Mouse (Mus musculus): Measurements from ENCODE around the gene Pbrm1.

Gene Pbrm1

DNA sequence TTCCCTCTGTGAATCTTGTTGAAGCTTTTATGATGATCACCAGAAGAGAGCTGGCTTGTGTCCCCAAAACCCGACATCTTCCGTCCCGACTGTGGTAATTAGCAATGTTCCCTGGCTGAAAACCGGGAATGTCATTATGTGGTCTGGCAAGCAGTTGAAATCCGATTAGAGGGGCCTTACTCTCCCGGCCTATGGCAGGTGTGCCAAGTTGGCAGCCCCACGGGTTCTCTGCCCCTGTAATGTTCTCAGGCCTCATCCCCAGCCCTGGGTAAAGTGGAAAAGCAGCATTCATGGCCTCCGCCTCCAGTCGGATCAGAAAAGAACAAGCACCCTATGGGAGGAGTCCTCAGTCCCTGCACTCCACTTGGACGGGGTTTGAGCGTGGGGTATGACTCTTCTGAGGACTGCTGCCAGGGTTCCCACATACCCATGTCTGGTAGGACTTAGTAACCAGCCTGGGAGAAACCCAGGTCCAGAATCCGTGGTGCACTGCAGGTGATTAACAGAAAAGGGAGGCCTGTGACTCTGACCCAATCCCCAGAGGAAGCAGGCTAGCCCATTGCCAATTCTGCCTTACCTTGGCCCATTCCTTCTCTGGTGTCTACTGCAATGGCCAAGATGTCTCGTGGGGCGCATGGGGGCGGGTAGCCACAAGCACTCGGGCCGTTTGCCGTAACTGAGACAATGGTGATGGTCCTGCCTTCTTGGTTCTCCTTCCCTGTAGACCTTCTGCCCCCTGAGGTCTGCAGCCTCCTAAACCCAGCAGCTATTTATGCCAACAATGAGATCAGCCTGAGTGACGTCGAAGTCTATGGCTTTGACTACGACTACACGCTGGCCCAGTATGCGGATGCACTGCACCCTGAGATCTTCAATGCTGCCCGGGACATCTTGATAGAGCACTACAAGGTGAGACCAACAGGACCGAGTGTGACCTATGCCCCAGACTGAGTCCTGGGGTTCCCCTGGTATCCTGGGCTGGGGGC is 115.4 kb downstream of the Pbrm1 start:
- DNase-seq: no peak

DNA sequence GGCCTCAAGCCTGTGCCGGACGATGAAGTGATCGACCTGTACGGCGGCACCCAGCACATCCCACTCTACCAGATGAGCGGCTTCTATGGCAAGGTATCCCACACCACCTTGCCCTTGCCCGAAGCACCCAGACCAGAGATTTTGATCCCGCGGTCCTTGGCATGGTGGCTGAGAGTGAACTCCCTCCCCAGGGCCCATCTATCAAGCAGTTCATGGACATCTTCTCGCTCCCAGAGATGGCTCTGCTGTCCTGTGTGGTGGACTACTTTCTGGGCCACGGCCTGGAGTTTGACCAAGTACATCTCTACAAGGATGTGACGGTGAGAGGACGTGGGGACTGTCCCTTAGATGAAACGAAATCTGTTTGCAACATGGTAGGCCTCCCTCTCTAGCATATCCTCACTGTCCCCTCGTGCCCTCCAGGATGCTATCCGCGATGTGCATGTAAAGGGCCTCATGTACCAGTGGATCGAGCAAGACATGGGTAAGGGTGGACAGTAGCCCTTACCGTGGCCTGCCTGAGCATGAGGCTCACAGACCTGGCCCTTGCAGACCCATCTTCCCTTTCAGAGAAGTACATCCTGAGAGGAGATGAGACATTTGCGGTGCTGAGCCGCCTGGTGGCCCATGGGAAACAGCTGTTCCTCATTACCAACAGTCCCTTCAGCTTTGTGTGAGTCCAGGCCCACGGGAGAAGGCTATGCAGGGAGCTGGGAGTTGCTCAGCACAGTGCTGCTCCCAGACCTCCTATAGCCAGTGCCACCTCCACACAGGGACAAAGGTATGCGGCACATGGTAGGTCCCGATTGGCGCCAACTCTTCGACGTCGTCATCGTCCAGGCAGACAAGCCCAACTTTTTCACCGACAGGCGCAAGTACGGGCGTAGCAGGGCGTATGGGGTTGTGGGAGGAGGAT is 116.8 kb downstream of the Pbrm1 start:
- DNase-seq: no peak

DNA sequence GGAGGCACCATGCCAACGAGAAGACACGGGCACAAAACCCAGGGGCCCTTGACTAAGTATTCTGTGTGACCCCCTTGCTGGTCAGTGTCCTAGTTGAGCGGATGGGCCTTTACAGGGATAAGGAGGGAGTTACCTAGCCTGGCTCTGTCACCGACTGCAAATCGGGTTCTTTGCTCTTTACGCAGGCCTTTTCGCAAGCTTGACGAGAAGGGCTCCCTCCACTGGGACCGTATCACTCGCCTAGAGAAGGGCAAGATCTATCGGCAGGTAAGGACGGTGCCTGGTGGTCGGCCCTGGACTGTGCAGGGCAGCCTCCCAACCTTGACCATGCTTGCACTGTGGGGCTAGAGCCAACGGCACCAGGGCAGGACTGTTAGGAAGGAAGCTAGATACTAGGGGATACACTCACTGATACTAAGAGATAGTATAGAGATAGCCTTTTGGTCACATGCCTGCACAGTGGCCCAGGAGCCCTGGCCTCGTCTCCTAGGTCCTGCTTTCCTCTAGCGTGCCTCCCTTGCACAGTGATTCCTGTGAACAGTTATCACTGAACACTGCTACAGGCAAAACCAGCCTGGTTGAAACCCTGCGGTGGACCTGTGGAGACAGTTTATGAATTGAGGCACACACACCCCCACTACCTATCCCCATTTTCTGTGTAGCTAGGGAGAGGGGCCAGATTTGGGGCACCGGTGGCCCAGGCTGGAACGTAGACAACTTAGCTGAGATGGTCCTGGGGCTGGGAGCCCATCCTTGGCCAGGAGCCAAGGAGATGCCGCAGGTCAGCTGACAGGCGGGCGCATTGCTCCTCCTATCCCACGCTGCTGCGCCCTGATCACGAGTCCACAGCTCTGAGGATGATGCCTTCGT is 117.7 kb downstream of the Pbrm1 start:
- no peak for DNase-seq

DNA sequence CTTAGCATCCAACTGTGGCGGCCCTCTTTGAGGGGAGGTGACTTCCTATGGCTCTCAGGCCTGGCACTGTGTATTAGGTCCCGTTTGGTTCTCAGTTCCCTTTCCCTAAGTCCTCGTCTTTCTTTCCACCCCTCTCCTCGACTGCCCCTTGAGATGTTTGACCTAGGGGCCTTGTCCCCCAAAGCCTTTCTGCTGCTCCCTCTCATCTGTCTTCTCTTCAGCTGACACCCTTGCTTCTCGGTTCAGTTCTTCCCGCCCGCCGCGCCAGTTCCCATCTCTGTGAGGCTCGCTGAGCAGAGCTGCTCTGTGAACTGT is 118.3 kb downstream of the Pbrm1 start:
- DNase-seq: no peak

DNA sequence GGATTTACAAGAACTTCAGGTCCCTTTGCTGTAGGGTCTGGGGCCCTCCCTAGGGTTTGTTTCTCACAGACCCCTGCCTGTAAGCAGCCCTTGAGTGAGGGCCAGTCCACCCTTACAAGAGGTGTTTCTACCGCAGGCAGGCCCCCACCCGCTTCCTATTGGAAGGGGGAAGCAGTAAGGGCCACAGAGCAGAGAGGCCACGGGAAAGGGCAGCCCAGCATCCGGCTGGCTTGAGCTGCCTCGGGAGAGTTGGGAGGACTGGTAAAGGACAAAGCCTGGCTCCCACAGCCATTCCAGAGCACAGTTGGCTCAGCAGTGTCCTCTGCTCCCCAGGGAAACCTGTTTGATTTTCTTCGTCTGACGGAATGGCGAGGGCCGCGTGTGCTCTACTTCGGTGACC is 118.9 kb downstream of the Pbrm1 start:
- no peak for DNase-seq

DNA sequence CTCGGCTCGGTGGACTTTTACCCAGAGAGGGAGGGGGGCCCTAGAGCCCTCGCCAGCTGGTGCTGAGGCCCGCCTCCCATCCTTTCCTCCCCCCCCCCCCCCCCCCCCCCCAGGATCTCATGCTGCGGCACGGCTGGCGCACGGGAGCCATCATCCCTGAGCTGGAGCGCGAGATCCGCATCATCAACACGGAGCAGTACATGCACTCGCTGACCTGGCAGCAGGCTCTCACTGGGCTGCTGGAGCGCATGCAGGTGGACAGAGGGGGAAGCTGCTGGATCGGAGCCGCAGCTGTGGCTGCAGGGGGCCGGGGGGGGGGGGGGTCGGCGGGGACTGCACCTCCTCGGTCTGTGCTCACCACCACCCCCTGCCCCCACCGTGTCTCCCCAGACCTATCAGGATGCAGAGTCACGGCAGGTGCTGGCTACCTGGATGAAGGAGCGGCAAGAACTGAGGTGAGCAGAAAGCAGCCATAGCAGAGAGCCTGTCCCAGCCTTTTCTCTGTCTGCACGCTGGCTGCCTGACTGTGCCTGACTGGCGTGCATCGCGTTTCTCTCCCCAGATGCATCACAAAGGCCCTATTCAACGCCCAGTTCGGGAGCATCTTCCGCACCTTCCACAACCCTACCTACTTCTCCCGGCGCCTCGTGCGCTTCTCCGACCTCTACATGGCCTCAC is 119.4 kb downstream of the Pbrm1 start:
- DNase-seq: no peak

DNA sequence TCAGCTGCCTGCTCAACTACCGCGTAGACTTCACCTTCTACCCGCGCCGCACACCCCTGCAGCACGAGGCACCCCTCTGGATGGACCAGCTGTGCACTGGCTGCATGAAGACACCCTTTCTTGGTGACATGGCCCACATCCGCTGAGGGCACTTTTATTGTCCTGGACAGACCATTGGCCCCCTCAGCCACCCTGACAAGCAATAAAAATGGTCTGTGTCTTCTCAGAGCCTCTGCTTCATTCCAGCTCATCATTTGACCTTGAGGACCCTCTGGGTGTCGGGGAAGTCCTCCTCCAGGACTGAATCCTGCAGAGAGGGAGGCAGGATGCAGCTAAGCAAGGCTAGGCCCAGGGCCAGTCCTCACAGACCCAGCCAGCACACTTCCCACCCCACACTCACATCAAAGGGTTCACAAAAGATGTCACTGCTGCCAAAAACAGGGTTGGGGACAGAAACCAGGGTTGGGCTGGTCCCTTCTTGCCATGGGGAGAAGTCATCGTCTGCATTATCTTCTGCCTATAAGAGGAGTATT is 120.0 kb downstream of the Pbrm1 start:
- no peak for DNase-seq

DNA sequence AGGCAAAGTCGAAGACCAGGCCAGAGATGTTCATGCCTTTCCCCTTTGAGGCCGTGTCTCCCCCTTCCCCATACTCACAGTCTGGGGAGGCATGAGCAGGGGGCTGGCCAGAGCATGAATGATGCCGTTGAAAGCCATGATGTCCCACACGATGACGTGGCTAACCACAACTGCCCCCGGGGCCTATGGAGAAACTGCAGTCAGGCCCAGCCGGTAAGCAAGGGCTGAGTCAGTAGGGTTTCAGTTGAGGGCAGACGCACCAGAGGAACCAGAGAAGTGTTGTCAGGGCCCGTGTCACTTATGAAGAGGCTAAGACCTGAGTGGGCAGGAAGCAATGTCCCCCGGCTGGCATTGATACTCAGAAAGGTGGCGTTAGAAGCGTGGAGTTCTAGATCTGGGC is 120.7 kb downstream of the Pbrm1 start:
- DNase-seq: no peak

DNA sequence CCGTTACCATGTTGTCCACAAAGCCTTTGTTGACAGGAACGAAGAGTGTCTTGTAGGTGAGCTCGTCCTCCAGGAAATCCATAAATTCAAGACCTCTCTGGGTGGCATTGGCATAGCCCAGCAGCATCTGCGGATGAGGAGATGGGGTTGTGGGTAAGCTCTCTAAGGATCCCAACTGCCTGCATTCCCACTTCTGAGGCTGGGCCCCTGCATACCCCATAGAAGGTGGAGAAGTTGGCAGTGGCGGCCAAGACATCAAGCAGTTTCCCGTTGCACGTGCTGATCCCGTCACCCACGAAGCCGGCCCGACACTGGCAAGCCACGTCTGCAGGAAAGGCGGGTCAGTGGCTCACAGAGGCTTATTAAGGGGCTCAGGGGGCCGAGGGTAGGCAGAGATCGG is 121.2 kb downstream of the Pbrm1 start:
- no peak for DNase-seq

DNA sequence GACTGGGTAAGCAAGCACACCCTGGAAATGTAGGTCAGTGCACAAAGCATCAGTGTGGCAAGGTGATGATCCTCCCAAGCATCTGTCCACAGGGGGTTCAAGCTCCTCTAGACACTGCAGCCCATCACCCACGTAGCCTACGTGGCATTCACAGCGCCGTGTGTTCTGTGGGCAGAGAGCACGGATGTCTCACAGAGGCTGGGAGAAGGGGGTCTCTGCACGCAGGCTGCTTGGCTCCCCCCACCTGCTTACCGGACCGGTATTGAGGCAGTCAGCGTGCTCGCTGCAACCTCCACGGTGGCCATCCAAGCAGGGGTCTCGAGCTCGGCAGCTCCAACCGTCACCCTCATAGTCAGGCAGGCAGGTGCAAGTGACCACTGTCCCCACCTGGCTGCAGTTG is 122.1 kb downstream of the Pbrm1 start:
- DNase-seq: no peak

DNA sequence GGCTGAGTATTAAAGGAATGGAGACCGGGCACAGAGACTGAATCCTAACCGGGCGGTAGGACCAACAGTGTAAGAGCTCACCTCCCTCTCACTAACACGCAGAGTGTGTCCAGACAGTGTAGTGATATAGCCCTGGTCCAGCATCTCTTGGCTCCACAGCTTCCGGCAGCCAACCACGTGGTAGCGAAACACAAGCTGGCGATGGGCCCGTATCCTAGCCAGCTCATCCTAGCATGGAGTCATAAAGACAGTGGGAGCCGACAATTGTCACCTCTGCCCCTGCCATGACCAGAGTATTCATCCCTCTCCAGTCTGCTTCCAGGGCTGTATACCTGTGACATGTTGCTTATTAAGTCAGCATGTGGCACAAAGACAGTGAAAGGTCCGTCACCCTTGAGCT is 126.8 kb downstream of the Pbrm1 start:
- DNase-seq: no peak

DNA sequence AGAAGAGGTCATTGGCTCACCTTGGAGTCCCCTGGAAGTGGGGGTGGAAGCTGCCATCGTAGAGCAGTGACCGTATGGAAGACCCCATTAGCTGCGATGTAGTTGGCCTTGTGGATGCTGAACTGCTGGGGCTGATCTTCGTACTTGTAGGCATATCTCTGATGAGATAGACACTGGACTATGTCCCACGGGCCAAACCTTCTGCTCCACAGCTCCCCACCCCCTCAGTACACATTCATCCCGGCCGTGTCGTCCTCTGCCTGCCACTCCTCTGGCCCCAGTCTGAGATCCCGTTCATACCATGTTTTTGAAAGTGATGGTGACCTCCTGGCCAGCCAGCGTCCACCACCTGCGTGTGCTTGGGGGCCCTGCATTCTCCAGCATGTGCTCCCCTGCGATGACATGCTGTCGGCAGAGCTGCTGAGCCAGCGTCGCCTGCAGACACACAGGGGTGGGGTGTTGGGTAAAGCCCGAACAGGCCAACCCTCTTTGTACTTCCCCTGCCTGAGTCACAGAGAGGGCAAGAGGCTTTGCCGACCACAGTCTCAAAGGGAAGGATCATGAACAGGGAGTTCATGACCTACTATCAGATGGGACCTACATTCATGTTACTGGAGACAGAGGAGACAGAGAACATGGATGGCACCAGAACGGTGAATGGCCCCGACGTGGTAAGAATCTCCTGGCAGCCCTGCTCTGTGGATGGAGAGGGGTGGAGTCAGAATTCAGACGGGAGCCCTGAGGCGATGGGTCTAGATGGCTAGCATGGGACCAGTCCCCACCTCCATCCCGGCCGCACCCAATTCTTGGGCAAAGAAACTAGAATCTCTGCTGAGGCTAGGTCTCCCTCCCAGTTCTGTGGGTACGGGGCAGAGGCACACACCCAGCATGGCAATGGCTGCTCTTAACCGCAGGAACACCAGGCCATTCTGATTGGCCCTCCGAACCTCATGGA is 141.5 kb downstream of the Pbrm1 start:
- DNase-seq: no peak

DNA sequence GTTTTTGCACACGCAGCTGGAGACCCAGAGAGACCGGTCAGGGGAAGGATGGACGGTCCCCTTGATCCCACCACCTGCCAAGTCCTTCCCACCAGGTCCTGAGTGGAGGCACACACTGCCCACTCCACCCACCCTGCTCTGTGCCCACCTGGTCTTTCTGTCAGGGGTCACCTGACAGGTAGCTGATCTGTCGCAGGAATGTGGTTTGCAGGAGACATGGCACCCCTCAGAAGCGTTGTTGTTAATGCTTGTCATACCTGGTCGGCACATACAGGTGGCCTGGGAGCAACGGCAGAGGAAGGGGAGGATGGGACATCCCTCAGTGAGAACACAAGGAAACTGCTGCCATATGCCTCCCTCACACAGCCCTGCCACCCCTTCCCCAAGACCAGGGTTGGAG is 142.3 kb downstream of the Pbrm1 start:
- no peak for DNase-seq

DNA sequence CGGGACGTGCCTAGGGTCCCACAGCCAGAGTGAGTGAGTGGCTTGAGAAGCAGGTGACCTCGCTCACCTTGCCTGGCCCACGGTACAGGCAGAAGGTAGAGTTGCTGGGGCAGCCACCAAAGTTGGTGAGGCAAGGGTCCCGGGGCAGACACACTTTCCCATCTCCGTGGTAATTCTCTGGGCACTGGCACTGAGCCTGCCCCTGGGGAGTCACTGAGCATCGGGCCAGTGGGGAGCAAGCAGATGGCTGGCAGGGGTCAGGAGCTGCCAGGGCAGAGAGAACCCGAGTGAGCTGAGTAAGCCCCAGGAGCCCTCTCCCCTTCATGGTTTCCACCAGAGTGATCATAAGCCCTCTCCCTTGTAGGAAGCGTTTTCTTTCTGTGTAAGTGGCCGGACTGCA is 142.7 kb downstream of the Pbrm1 start:
- no peak for DNase-seq

DNA sequence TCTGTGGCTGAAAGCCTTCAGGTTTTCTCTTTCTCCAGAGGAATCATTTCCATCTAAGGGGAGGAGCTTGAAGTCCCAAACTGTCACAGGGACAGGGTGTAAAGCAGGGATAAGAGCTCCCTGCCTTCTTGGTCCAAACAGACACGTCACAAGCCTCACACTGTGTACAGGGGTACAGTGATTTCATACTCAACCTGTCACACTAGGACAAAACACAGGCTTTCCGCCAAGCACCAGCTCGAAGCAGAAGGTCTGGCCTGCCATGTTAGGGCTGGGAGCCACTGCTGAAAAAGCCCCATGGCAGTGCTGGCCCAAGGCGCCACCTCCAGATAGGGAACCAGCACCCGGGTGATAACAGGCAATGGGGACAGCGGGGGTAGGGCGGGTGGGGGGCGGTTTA is 145.1 kb downstream of the Pbrm1 start:
- DNase-seq: no peak

DNA sequence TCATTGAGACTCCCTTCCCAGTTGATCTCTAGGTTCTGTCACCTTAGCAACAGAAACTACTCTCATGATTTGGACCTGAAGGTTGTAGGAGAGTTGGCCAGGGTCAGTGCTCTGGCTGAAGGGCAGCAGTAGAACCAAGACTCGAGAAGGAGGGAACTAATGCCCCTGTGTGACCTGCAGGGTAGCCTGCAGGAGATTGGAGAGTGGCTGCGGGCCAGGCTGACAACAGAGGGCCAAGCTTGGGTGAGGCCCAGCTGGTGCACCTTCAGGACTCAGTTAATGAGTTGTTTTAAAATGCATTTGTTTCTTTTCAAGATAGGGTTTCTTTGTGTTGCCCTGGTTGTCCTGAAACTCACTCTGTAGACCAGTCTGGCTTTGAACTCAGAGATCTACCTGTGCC is 146.1 kb downstream of the Pbrm1 start:
- DNase-seq: no peak

DNA sequence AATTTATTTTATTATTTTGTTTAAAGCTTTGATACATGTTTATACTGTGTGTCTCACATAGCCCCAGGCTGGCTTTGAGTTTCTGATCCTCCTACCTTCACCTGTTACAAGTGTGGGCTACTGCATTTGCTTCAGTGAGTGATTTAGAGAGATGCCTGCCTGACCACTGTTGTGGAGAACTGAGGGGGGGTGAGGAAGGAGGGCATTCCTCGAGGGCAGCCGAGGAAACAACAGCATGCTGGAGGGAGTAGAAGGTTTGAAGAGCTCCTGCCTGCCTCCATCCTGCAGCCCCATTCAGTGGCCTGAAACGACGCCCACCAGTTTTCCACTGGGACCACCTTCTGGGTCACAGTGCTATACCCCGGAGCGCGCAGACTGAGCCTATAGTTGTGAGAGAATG is 146.5 kb downstream of the Pbrm1 start:
- no peak for DNase-seq

DNA sequence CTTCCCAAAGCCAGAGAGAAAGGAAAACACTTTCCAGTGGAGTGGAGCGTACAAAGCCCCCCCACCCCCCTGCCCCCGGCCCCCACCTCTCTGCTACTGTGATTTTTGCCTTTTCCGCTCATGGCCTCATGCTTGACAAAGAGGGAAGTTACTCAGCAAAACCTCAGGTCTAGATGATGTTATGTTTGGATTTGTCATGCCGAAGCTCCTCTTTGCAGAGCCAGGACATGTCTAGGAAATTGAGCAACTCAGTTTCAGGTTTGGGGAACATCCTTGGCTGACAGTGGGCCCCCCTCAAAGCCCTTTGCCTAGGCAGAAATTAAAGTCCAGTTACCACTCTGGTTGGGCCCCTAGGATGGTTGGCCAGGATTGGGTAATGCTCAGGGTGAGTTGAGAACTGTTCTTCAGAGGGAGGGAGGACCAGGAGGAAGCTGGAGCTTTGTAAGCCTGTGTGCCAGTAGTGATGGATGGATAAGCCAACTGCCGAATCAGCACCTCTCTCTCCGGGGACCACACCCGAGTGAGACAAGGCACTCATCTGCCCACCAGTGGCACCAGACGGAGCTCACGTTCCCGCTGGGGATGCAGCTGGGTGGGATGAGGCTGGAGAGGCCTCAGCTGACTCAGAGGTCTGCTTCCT is 147.2 kb downstream of the Pbrm1 start:
- peak; percentile 44 for DNase-seq

DNA sequence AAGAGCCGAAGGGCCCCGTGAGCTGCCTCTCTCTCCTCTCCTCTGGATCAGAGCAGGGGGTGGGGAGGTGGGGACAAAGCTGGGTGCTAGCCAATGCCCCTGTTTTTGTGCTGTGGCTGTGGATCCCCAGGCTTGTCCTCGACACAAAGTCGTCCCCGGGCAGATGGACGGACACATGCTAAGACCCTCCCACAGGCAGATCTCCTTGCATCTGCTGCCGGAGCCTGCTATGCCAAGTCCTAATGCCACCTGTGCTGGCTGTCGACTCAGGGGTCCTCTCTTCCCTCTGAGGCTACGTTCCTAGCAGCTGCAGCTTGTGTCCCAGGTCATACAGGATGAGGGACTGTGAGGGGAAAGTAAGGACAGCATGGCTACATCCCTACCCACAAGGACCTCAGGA is 147.9 kb downstream of the Pbrm1 start:
- no peak for DNase-seq

DNA sequence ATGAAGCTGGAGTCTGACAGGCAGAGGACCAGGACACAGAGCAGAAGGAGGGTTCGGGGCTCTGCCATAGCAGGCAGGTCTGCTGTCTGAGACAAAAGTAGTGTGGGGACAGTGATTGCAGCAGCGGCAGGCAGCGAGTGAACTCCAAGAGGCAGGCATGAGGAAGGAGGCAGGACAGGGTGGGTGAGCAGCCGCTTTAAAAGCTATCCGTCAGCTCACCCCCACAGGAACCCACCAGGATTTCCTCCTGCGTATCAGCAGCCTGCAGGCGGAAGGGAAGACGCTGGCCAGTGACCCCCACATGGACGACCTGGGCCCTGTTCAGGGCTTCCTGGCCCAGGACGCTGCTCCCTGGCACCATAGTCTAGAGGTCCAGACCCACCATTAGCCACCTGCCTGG is 149.5 kb downstream of the Pbrm1 start, which contains the start of gene Stab1:
TSS of gene Stab1 (minus strand) at position 217 of the 400 bp plus-strand sequence.
- DNase-seq: no peak
